Mouse (Mus musculus) c-Kit-positive CD71-positive TER-119-negative erythroid progenitor cells, embryonic 14.5 days (primary cell): ENCODE data around the gene Myo16.

ENCODE experiments used
- DNase-seq: peaks from one replicate; pipeline ENCODE4 v3.0.0-alpha.2; 2013; ENCODE audit warnings: low read depth

Gene Myo16

DNA sequence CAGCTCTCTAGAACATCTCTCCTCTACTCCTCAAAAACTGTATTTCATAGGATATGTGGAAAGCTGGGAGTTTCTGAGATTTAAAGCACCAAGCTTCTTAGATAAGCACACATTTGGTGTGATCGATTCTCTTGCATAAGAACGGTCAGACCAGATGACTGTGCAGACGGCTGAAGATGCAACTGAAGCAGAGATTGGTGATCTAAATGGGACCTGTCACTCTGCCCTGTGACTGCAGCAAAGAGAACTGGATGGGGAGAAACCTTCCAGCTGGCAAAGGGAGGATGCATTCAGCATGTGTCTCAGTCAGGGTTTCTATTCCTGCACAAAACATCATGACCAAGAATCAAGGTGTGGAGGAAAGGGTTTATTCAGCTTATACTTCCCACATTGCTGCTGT is 318.7 kb downstream of the Myo16 start:
- DNase-seq: no peak

DNA sequence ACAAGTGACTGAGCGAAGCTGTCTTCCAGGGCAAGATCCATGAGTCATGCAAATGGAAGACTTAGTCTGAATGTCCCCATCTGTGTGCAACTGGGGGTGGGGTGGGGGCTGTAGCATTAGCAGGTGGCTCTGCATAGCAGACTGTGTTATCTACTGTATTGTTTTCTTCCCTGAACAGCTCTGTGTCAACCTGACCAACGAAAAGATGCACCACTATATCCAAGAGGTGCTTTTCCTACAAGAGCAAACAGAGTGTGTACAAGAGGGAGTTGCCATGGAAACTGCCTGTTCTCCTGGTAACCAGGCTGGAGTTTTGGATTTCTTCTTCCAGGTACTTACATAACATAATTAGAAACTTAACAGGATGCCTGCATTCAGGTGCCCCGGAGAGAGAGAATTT is 320.7 kb downstream of the Myo16 start:
- DNase-seq: no peak

GRCm38 (mm10) chr8:10479059-10479458 is 325.3 kb downstream of the Myo16 start:
- no peak for DNase-seq

DNA sequence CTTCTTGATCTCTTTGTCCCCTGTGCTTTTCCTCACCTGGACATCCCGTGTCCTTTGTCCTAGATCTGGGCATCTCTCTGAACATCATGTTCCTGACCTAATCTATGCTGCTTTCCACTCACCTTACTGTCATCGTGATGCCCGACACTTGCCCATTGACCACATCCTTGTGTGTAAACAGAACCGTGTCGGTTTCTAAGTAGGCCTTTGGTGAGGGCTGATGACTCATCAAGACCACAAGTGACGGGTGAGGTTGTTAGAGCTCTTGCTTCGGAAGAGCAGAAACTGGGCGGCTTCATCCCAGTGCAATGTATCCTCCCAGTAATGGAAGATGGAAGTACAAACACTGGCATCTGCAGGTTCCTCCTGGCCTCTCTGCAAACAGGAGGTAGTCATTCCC is 327.1 kb downstream of the Myo16 start:
- DNase-seq: no peak

DNA sequence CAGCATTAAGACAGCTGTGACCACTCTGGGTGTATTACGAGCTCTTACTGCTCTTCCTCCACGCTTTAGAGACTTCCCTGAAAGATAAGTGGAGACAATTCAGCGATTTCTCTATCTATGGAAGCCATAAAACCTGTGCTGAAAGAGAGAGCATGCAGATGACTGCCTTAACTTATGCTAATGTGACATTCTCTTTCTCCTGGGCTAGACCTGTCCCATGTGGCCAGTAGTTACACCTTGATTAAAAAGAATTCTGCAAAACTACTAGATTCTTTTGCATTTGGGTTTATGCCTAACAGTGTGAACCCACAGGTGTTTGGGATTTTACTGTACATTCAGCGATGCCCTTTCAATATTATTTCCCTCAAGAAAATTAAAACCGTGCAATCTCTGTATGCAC is 328.4 kb downstream of the Myo16 start:
- DNase-seq: no peak

GRCm38 (mm10) chr8:10482880-10483279 is 329.2 kb downstream of the Myo16 start:
- DNase-seq: no peak

DNA sequence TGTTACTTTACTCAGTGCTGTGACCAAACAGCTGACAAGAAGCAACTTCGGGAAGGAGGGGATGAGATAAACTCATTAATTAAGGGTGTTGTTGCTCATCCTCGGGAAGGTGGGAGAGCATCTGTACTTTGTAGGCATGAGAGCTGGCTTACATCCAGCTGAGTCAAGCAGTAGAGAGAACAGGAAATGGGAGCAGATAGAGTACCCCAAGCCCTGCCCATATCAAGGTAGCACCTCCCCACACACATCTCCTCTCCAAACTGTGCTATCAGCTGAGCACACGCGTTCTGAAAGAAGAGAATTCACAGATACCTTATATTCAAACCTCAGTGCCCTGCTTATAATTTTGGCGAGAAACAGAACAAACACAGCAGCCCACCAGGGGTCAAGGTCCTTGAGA is 330.1 kb downstream of the Myo16 start:
- DNase-seq: no peak

- no peak for DNase-seq
These were observed 336.2 kb downstream of the Myo16 start for GRCm38 (mm10) chr8:10489738-10490419.

DNA sequence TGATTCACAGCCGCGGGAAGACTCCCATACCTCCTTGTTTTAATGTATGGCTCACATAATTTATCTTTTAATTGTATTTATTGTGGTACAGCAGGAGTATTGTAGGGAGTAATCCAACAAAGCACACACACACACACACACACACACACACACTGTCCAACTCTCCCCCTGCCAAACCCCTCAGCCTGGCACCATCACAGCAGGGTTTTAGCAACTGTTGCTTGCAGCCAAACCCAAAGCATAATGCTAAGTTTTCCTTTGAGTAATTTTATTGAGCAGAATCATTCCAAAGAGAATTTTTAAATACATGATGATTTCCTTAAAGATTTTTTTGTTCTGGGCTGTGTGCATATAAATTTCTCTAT is 336.7 kb downstream of the Myo16 start:
- DNase-seq: no peak

DNA sequence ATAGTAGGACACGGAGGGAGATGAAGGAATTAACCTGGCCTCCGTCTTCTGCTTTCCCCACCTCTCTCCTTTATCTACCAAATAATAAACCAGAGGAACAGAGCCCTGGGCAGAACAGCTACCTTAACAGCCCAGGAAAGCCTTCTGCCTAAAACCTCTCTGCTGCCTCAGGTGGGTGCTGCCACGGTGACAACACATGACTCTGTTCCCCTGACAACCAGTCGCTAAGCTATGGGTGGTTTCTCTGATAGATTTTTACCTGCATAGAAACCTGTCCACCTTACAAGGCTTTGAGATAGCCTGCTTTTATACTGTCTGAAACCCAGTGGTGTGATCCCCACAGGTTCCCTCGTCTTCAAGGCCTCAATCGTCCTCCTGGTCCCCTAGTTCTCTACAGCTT is 337.2 kb downstream of the Myo16 start:
- no peak for DNase-seq

DNA sequence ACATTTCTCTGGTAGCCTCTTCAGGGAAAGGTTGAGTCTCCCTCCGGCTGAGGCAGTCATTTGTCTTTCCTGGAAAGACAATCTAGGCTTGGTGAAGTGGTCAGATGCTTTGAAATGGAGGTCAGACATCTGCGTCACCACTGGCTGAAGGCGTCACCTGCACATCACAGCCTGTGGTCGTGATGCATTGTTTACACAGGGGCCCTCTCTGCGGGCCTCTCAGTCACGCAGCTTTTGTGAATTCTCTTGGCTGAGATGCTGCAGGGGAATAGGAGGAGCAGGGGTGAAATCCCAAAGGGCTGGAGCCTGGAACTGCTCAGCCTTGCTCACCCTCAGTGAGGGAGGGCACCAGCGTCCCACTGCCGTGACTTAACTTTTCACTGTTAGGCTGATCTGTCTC is 346.1 kb downstream of the Myo16 start:
- no peak for DNase-seq

DNA sequence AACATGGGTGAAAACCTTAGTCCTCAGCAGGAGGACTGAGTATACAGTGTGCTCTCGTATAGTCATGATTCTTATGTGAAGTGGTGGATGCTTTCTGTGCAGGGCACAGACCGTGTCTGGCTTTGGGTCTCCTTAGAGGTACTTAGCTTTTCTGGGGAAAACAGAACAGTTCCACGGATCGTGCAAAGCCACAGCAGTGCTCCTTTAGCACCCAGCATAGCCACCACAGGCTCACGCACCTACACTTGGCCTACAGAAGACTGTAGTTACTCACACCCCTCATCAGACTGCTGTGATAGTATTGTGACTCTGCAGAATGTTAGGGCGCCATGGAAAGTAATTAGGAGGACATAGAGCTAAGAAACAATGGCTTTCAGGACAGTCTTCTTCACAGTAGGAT is 346.8 kb downstream of the Myo16 start:
- DNase-seq: no peak

DNA sequence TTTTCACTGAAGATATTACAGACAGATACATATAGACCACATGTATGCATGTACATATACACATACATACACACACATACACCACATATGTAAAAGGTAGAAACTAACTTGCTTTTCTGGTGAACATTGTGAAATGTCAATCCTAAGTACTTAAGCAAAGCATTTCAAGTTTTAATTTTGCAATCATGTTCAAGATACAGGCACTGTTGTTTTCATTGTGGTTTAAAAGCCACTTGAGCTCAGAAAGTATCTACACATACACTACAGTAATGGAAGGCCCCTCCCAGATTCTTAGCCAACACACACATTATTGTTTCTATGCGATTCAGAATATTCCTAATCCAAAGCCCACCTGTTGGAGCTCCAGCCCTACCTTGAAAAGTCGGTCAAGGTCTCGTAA is 348.0 kb downstream of the Myo16 start:
- DNase-seq: no peak

DNA sequence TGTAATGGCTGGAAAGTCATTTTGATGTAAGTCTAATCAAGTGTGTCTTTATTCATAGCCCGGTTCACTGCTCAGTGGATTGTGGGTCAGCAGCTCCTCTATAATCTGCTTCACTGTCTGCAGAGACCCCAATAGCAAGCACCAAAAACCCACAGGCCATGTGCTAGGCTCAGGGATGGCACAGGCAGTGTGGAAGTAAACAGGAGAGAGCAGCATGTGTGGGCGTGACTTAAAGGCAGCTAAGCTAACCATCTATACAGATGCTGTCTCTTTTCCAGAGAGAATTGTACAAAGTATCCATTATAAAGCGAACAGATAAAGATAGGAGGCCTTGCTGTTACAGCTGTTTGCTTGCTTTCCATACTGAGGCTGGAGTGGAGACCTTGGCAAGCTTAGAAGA is 358.4 kb downstream of the Myo16 start:
- no peak for DNase-seq

GRCm38 (mm10) chr8:10517381-10517780 is 363.7 kb downstream of the Myo16 start:
- DNase-seq: no peak

- no peak for DNase-seq
These were observed 365.6 kb downstream of the Myo16 start for GRCm38 (mm10) chr8:10519276-10519675.

- no peak for DNase-seq
These were observed 367.8 kb downstream of the Myo16 start for GRCm38 (mm10) chr8:10521463-10521862.

GRCm38 (mm10) chr8:10525686-10526085 is 372.0 kb downstream of the Myo16 start:
- DNase-seq: no peak

DNA sequence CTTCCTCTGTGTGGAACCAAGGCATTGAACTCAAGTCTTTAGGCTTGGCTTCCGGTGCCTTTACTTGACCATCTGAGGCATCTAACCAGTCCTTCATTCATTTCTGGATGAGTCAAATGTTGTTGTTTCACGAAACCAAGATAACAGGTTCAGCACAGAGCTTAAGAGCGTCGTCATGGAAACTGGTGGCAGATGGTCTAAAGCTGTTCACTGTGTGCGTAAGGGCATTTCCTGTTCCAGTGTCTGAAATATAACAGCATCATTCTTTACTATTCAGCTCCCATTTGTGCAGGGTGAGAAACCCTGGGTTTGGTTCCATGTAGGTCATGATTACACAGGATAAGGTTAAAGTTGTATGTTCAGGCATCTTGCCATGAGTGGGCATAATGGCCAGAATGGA is 372.9 kb downstream of the Myo16 start:
- no peak for DNase-seq

- no peak for DNase-seq
These were observed 381.0 kb downstream of the Myo16 start for GRCm38 (mm10) chr8:10534619-10535286.

- no peak for DNase-seq
These were observed 384.6 kb downstream of the Myo16 start for GRCm38 (mm10) chr8:10538319-10538718.

GRCm38 (mm10) chr8:10539665-10540064 is 386.0 kb downstream of the Myo16 start:
- DNase-seq: no peak

DNA sequence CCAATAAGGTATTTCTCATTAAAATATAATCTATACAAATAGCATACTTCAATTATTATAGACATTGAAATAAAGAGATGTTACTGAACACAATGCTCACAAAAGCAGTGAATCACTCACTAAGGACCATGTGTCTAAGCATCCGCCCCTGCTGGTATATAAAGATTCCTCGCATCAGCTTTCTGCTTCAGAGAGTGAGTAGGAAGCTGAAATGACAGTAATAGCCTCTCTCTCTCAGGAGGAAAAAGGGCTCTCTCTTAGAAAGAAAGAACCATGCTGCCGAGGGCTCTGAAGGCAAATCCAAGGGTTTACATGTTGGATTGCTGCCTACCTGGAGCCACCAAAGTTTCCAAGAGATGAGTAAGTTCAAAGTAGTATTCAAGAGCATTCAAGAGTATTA is 392.2 kb downstream of the Myo16 start:
- DNase-seq: no peak

DNA sequence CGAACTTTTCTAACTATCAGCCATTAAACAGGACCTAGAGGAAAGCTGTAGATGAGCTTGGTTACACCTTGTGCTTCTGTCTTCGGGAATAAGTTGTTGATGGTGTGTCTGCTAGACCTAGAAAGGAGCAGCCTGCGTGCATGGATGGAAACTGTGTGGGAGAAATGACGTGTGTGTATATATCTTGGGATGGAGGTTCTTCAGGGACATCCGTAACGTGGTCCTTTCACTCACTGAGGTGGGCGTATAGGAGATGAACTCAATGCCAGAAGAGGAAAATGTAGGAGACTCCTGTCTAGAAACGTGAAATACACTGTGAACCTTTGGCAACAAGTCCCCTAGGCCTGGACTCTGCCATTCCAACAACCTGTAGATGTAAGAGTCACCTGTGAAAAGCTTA is 392.8 kb downstream of the Myo16 start:
- DNase-seq: no peak
